Mouse (Mus musculus): ENCODE results near the gene Tnfaip8l2. TPM values are rescaled to one million over a fixed set of nuclear protein-coding genes. Genes with fewer than 3 reads are reported as not detected.
A peak's percentile ranks its signal among the peaks of the same experiment; 100 is the strongest.
"Not testable (repeated sequence)": the region's sequence is repeated elsewhere in the genome, so short reads cannot be mapped to it uniquely, and the experiment has no call there.

Tnfaip8l2 gene
- polyA plus RNA-seq, 1 experiment from 2014 or later: 4.0 TPM

DNA sequence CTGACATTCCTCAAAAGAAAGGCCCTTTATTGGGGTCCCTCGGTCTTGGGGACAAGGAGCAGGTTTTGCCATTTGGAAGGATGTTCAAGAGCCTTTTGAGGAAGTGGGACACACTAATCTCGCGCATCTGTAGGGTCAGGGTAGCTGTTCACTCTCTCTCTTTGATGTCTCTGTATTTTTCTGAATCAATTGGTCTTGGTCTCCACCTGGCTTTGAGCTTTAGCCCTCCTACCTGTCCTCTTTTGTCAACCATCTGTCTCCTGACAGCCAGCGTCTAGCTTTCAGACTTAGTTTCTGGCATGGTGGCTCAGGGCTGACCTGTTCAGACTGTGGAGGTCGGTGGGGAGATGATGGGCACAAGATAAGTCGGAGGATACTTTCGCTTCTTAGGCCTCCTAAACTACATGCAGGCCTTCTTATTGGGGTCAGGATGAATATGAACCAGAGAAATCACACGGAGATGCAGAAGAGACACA is 17.4 kb upstream of the Tnfaip8l2 start:
- ATAC-seq (ENCODE audit: borderline replicate concordance, extremely low read depth, low FRiP score, low TSS enrichment): no peak
- H3K9me3 ChIP-seq: no peaks in the 10 kb centered on the region
- WGBS: 14% methylated on average over 8 of the region's 8 CpGs

DNA sequence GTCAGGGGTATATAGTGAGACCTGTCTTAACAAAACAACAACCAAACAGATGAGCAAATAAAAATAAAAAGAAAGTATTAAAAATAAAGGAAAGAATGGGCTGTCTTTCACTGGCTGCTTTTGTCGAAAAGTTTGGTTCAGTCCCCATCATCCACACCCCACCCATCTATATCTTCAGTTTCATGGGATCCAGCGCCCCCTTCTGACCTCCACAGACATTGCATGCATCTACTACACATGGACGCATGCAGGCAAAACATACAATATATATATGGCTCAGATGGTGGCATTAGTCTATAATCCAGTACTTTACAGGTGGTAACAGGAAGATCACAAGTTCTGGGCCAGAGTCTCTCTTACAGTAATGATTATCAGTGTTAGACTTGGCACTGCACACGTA is 11.7 kb upstream of the Tnfaip8l2 start:
- no peak overlapping the region for H3K4me2 ChIP-seq
- 46% methylated on average over 4 of the region's 4 CpGs for WGBS
- no peak for ATAC-seq (ENCODE audit: borderline replicate concordance, extremely low read depth, low FRiP score, low TSS enrichment)

More for the DNA sequence above, 17.4 kb upstream of the Tnfaip8l2 start:
- H3K4me1 ChIP-seq: peaks cover 41% of the 10 kb centered on the region
- no peaks in the 10 kb centered on the region for H3K27me3 ChIP-seq
- H3K4me2 ChIP-seq: peak overlapping the region; percentile 97
- no peaks in the 10 kb centered on the region for H3K36me3 ChIP-seq
- H3K27ac ChIP-seq: no peak overlapping the region
- peak overlapping the region; percentile 68 for H3K9ac ChIP-seq
- peak overlapping the region; percentile 84 for H3K4me3 ChIP-seq

DNA sequence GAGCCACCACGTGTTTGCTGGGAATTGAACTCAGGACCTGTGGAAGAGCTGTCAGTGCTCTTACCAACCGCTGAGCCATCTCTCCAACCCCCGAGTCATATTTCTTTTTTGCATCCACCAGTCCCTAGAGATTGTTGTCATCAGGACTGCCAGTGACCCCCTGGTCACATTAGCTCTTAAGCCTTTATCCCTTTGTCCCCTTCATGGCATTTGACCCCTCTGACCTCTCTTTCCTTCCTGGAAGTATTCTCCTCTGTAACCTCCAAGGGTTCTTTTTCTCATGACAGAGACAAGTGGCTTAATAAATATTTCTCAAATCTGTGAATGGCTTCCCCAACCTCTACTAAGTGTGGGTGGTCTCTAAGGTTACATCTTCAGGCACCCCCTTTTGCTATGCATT is 5.8 kb upstream of the Tnfaip8l2 start:
- no peak for ATAC-seq (ENCODE audit: borderline replicate concordance, extremely low read depth, low FRiP score, low TSS enrichment)
- no peak overlapping the region for H3K9ac ChIP-seq
- WGBS: 60% methylated on average over 3 of the region's 3 CpGs
- H3K4me2 ChIP-seq: no peak overlapping the region
- H3K9me3 ChIP-seq: no peaks in the 10 kb centered on the region
- no peaks in the 10 kb centered on the region for H3K4me1 ChIP-seq
- H3K27me3 ChIP-seq: no peaks in the 10 kb centered on the region
- H3K36me3 ChIP-seq: no peaks in the 10 kb centered on the region
- no peak overlapping the region for H3K4me3 ChIP-seq
- no peak overlapping the region for H3K27ac ChIP-seq

More for the DNA sequence above, 11.7 kb upstream of the Tnfaip8l2 start:
- no peaks in the 10 kb centered on the region for H3K36me3 ChIP-seq
- H3K27ac ChIP-seq: no peak overlapping the region
- H3K4me1 ChIP-seq: no peaks in the 10 kb centered on the region
- H3K9me3 ChIP-seq: no peaks in the 10 kb centered on the region
- H3K9ac ChIP-seq: no peak overlapping the region
- no peak overlapping the region for H3K4me3 ChIP-seq
- no peaks in the 10 kb centered on the region for H3K27me3 ChIP-seq

DNA sequence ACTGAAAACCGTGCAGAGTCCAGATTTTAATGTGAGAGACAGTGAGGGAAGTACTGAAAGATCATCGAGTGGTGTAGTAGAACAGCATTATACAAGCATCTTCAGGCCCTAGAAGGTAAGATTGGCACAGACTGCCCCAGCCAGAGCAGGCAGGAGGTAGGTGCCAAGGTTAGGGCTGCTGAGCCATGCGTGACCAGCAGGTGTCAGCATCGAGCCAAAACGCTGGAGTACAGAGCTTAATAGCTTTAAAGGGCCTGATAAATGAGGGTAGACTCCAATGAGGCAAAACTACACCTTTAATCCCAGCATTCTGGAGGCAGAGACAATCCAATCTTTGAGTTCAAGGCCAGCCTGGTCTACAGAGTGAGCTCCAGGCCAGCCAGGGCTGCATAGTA is 454 bp upstream of the Tnfaip8l2 start:
- Histone ChIP-seq H3K9me3 (no peaks in the 10 kb centered on the region), H3K27ac (no peak overlapping the region), H3K27me3 (no peaks in the 10 kb centered on the region), H3K36me3 (peaks cover 14% of the 10 kb centered on the region), H3K9ac (no peak overlapping the region), H3K4me3 (no peak overlapping the region), H3K4me1 (0 out of 2 replicates have a peak, but pooled peaks cover 3% of the 10 kb centered on the region), H3K4me2 (no peak overlapping the region)
- WGBS: 10% methylated on average over 5 of the region's 5 CpGs
- peak; percentile 56; the same call in 1 of the 2 replicates for ATAC-seq (ENCODE audit: borderline replicate concordance, extremely low read depth, low FRiP score, low TSS enrichment)

DNA sequence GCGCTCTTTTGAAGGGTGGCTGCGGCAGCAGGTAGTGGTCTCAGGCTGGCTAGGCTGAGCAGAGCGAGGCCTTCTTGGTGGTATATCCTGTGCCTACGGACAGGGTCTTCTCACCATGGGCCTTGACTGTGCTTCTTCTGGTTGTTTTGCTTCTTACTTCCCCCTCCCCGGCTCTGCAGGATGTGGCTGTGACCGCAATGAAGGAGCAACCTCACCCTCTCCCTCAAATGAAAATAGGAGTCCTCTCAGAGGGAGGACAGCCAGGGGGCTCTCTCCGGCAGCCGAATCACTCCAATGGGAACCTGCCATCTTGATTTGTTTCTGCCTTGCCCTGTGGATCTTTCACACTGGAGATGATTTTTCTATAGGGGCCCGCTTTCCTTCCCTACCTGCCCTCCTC is 686 bp downstream of the Tnfaip8l2 start:
- Histone ChIP-seq H3K9me3 (no peaks in the 10 kb centered on the region), H3K27me3 (no peaks in the 10 kb centered on the region), H3K4me1 (0 out of 2 replicates have a peak, but pooled peaks cover 3% of the 10 kb centered on the region), H3K4me2 (no peak overlapping the region), H3K27ac (no peak overlapping the region), H3K4me3 (no peak overlapping the region), H3K36me3 (peaks cover 14% of the 10 kb centered on the region), H3K9ac (no peak overlapping the region)
- 94% methylated on average over 9 of the region's 9 CpGs for WGBS
- no peak for ATAC-seq (ENCODE audit: borderline replicate concordance, extremely low read depth, low FRiP score, low TSS enrichment)

DNA sequence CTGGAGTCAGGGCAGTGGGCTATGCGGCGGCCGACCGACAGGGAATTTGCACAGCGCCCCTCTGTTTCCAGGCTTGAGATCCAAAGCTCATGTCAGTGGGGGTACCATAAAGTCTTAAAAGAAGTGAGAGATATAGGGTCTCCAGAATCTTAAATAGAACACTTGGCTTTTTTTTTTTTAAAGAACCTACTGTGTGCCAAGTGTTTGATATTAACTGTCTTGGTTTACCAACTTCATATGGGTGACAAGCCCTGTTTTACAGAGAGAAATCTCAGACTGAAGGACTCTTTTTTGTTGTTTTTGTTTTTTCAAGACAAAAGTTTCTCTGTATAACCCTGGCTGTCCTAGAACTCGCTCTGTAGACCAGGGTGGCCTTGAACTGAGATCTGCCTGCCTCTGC is 1.4 kb downstream of the Tnfaip8l2 start:
- Histone ChIP-seq H3K36me3 (peaks cover 14% of the 10 kb centered on the region), H3K4me1 (peaks cover 6% of the 10 kb centered on the region), H3K27me3 (no peaks in the 10 kb centered on the region), H3K9me3 (no peaks in the 10 kb centered on the region), H3K4me2 (no peak overlapping the region), H3K4me3 (no peak overlapping the region), H3K9ac (no peak overlapping the region), H3K27ac (no peak overlapping the region)
- 92% methylated on average over 6 of the region's 6 CpGs for WGBS
- ATAC-seq (ENCODE audit: borderline replicate concordance, extremely low read depth, low FRiP score, low TSS enrichment): no peak

DNA sequence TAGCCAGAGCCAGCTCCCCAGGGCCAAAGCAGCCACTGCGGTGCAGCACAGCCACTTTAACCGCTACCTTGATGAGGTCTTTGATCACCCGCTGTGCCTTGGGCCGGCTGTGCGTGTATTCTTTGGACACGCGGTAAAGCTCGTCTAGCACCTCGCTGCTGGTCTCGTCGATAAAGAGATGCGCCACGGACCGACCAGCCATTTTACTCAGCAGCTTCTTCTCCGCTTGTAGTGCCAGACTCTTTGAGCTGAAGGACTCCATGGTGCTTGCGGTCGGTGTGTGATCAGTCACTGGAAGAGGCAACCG is 1.9 kb downstream of the Tnfaip8l2 start:
- Histone ChIP-seq H3K4me1 (peaks cover 11% of the 10 kb centered on the region), H3K4me2 (no peak overlapping the region), H3K9me3 (no peaks in the 10 kb centered on the region), H3K36me3 (peaks cover 14% of the 10 kb centered on the region), H3K27ac (peak overlapping the region; percentile 50; the same call in 1 of the 2 replicates), H3K9ac (no peak overlapping the region), H3K27me3 (no peaks in the 10 kb centered on the region), H3K4me3 (no peak overlapping the region)
- ATAC-seq (ENCODE audit: borderline replicate concordance, extremely low read depth, low FRiP score, low TSS enrichment): no peak
- 53% methylated on average over 18 of the region's 18 CpGs for WGBS

DNA sequence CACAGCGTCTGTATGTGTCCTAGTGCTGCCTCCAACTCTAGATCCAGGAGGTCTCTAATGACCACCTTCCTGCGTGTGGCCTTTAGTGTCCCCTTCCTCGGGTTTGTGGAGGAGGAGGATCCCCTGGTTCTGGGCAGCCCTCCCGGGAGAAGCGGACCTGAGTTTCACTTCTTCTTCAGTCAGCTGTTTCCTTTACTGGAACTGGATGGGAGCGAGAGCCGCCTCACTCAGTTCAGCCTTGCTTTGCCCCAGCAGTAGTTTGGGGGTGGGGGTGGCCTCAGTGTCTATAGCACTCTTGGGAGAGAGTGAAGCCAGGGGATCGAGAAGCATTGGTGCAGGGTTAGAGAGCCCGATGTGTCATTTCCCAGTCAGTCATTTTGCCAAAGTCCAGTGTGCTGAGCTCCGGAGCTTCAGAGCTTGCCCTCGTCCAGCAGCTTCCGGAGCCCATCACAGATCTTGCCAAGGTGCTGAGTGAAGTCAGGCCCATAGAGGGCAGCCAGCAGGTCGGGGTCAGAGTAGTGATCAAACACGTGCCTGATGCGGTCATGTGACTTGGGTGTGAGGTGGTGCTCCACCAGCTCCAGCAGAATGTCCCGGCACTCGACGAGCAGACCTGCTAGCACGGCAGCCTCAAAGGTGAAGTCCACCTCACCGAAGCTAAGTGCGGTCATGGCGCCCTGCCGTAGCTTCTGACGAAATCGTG is 2.4 kb downstream of the Tnfaip8l2 start:
- 57% methylated on average over 25 of the region's 25 CpGs for WGBS
- H3K4me3 ChIP-seq: no peak overlapping the region
- no peak for ATAC-seq (ENCODE audit: borderline replicate concordance, extremely low read depth, low FRiP score, low TSS enrichment)

DNA sequence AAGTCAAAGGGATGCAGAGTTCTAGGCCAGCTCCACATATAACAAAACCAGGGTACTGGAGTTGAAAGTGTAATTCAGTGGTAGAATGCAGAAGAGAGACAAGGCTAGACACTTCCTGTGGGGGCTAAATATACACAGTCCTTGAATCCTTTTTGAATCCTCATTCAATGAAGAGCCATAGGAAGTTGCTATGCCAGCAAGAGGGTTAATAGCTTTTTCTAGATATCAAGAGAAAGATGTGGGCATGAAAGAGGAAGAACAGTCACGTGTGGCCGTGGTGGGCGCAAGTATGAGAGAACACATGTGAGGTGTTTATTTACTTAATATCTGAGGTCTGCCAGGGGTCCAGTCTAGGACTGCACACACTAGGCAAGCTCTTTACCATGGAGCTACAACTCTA is 5.8 kb downstream of the Tnfaip8l2 start:
- H3K9me3 ChIP-seq: no peaks in the 10 kb centered on the region
- no peaks in the 10 kb centered on the region for H3K27me3 ChIP-seq
- peaks cover 12% of the 10 kb centered on the region for H3K36me3 ChIP-seq
- no peak overlapping the region for H3K4me2 ChIP-seq
- H3K27ac ChIP-seq: no peak overlapping the region
- H3K4me1 ChIP-seq: peaks cover 22% of the 10 kb centered on the region
- no peak overlapping the region for H3K9ac ChIP-seq
- ATAC-seq (ENCODE audit: borderline replicate concordance, extremely low read depth, low FRiP score, low TSS enrichment): no peak
- WGBS: 77% methylated on average over 3 of the region's 3 CpGs
- no peak overlapping the region for H3K4me3 ChIP-seq

More for the DNA sequence above, 2.4 kb downstream of the Tnfaip8l2 start:
- Histone ChIP-seq H3K4me2 (no peak overlapping the region), H3K9me3 (no peaks in the 10 kb centered on the region), H3K27ac (peak overlapping the region; percentile 50), H3K36me3 (peaks cover 14% of the 10 kb centered on the region), H3K27me3 (no peaks in the 10 kb centered on the region), H3K4me1 (peaks cover 14% of the 10 kb centered on the region), H3K9ac (no peak overlapping the region)

DNA sequence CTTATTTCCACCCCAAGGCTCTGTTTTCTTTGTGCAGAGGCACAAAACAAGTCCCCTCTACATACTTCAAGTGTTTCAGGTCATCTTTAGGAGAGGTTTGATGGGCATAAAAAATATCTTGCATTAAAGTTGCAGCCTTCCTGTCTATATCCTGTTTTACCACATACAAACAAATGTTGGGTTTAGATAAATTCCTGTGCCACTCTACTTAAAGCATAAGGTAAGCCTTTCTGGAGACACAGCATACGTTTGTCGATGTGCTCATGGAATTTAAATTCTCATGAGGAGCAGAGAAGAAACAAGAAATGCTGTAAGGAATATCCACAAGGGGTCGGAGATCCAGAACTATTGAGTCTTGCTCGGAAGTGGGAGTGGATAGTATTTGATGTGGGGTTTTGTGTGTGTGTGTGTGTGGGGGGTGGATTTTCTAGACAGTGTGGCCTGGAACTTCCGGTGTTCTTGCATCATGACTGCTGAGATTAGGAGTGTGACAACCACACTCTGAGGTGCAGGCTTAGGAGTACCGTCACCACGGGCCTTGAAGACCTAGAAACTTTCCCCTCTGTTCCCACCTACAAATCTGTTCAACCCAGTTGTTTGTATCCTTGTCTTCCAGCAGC is 6.6 kb downstream of the Tnfaip8l2 start:
- no peak for ATAC-seq (ENCODE audit: borderline replicate concordance, extremely low read depth, low FRiP score, low TSS enrichment)
- Histone ChIP-seq H3K4me3 (peak overlapping the region; percentile 31), H3K4me1 (peaks cover 22% of the 10 kb centered on the region), H3K27me3 (no peaks in the 10 kb centered on the region), H3K9me3 (no peaks in the 10 kb centered on the region), H3K27ac (no peak overlapping the region), H3K9ac (no peak overlapping the region), H3K4me2 (peak overlapping the region; percentile 60), H3K36me3 (peaks cover 4% of the 10 kb centered on the region)
- 74% methylated on average over 7 of the region's 7 CpGs for WGBS

DNA sequence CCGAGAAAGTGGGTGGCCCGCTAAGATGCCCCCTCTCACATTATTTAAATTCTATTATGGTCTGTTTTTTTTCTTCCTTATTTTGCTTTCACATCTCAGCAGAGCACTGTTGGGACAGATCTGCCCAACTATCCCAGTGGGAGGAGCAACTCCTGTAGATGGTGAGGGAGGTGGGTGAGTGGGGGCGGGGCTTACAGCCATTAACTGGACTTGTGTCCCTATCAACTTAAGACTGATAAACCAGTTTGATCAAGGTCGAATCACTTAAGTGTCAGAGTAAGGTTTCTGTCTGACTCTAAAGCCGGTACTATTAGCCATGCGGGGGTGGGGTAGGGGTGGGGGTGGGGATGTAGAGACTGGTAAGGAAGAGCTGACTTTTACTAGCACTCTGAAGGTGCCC is 7.1 kb downstream of the Tnfaip8l2 start:
- no peaks in the 10 kb centered on the region for H3K9me3 ChIP-seq
- H3K36me3 ChIP-seq: peaks cover 8% of the 10 kb centered on the region
- peak overlapping the region; percentile 5; the same call in 1 of the 2 replicates for H3K9ac ChIP-seq
- peaks cover 22% of the 10 kb centered on the region for H3K4me1 ChIP-seq
- H3K27ac ChIP-seq: peak overlapping the region; percentile 13; the same call in 1 of the 2 replicates
- WGBS: 9% methylated on average over 6 of the region's 6 CpGs
- H3K4me3 ChIP-seq: peak overlapping the region; percentile 31
- H3K4me2 ChIP-seq: peak overlapping the region; percentile 60
- H3K27me3 ChIP-seq: no peaks in the 10 kb centered on the region
- 0 out of 2 replicates have a peak, but pooled peaks have one; percentile 38 for ATAC-seq (ENCODE audit: borderline replicate concordance, extremely low read depth, low FRiP score, low TSS enrichment)

DNA sequence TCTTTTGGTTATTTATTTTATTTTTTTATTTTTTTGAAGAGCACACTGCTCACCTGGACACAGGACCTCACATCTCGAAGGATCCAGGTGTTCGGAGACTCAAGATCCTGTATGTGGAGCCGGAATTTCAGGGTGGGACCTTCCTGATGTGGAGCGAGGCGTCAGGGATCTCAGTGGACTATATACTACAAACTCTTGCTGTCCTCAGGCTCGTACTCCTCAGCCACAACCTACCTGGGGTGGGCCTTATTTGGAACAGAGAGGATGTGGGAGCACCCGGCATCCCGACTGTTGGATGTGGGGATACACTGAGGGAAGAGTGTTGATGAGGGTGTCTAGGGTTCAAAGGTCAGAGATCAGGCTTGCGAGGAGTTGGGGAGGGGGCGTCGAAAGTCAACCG is 8.0 kb downstream of the Tnfaip8l2 start:
- ATAC-seq (ENCODE audit: borderline replicate concordance, extremely low read depth, low FRiP score, low TSS enrichment): peak; percentile 48; the same call in 1 of the 2 replicates
- not testable (repeated sequence) for H3K27me3 ChIP-seq, H3K27ac ChIP-seq, H3K9ac ChIP-seq, H3K9me3 ChIP-seq, H3K4me2 ChIP-seq
- peaks cover 19% of the 10 kb centered on the region for H3K4me1 ChIP-seq
- H3K36me3 ChIP-seq: peaks cover 12% of the 10 kb centered on the region; the same call in 1 of the 2 replicates
- no CpG with 5 or more reads among the region's 12 CpGs for WGBS
- peak overlapping the region; percentile 65; the same call in 1 of the 2 replicates for H3K4me3 ChIP-seq
